Mouse (Mus musculus) adrenal gland, adult (tissue): ENCODE measurements around the gene Ms4a4a.
"Not testable (repeated sequence)": the region's sequence is repeated elsewhere in the genome, so short reads cannot be mapped to it uniquely, and the experiment has no call there.

Source experiments
- DNase-seq, 2 experiments: peaks; one replicate each; pipeline ENCODE4 v3.0.0; 2022 to 2023; ENCODE audit warnings: low spot score in 1 of 2; ENCODE audit not compliant: inconsistent age in 2 of 2

The Ms4a4a gene

DNA sequence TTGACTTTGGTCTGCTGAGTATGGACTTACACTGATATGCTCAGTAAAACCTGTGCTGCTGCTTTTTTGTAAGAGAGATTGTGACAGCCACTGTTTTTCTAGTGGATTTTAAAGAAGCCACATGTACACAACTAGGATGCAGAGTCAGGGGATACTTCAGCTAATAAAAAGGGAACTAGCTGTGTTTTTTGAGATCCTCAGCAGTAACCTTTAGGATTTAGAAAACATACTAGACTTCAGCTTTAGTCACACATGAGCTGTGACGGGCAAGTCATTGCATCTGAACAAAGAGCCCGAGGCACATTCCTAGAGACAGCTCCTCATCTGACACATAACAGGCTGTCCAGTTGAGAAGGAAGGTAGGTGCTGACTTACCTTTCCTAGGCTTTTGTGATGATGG, at the start of gene Ms4a4a:
TSS of gene Ms4a4a (plus strand) at position 251 of the 400 bp plus-strand sequence.
- no peak for DNase-seq

DNA sequence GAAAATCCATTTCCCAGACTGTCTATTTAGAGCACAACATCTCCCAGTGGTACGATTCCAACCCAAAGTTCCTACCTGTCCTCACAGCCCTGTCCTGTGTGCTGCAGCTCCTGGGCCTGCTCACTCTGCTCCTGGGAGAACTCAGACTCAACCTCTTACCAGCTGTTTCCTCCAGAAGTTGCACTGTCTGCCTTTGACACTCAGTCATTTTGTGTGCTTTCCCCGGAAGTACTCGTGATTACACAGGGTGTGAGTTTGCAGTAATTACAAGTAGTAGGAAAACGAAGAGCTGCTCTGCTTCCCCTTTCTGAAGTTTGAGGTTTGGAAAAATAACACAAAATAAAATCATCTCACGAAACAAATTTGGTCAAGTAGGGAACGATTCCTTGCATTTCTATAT, 39.4 kb upstream of the Ms4a4a start, which contains the start of gene Ms4a7:
TSS of gene Ms4a7 (minus strand) at position 215 of the 400 bp plus-strand sequence.
- DNase-seq: no peak

DNA sequence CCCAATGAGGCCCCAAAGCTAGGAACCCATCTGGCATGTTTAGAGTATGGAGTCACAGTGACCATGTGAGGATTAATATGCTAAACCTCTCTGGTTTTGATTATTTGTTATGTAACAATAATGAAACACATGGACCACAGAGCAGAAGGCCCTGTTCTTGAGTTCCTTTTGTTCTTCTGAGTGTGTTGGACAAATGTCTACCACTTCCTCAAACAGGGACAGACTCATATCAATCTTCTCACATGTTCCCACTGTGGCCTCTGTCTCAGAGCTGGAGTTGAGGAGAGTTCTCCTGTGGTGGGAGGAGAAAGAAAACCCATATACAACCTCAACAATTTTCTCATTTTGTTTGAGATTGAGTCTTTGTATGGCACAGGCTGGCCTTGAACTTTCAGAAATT, 32.2 kb upstream of the Ms4a4a start:
- no peak for DNase-seq

DNA sequence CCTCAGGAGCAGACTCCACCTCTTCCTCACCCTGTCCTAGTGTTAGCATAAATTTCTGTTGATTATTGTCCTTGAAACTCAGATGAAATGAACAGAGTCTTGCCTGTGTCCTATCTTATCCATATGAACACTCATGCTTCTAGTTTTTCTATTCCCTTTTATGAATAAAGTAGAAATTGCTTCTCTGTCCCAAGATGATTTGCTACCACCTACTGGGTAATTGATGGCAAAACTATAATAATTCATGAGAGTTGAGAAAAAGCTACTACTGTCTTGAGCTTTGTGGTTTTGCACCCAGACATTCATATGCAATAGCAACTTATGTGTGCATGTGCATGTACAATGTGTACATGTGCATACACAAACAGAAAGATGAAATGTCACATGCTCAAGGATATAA, 31.3 kb upstream of the Ms4a4a start:
- no peak for DNase-seq

DNA sequence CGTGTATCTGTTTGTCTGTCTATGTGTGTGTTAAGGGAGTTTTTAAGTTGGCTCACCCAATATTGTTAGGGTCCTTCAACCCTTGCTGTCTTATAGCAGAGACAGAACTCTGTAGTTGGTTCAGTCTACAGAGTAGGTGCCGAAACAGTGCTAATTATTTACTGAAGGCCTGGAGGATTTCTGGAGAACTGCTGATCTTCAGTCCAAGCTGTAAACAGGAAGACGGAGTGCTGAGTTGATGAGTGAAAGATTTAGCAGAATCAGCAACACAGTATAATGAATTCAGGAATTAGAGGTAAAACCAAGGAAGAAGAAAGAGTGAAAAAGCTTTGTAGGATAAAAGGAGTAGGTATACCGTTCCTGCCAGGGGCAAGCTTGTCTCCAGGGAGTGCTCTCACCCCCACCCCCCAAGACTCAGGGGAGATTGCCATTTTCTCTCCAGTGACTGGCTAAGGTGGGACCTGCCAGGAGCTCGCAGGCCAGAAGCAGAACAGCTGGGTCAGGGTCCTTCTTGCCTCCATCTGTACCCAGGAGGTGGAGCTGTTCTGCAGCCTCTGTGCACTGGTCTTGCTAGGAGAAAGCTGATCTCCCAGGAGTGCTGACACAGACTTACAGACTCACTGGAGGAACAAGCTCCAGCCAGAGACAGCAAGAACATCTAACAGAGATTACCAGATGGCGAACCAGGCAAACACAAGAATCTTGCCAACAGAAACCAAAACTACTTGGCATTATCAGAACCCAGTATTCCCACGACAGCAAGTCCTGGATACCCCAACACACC, 25.4 kb upstream of the Ms4a4a start:
- peak in 1 of 2 experiments; percentile 4 for DNase-seq

DNA sequence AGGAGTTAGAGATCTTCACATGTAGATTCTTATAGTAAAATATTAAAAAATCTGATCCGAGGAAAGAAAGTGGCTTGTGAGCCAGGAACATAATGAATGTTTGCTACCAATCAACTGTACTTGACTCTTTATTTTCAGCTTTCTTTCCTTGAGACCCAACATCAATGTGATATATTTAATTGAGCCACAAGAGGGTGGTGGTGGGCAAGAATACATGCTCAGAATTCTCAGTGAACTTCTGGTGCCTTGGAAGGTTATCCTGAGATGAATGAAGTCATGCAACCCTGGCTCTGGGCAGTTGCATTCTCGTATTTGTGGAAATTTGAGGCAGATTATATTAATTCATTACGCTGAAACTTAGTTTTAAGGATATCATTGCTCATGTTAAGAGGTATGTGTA, 23.4 kb upstream of the Ms4a4a start:
- no peak for DNase-seq

DNA sequence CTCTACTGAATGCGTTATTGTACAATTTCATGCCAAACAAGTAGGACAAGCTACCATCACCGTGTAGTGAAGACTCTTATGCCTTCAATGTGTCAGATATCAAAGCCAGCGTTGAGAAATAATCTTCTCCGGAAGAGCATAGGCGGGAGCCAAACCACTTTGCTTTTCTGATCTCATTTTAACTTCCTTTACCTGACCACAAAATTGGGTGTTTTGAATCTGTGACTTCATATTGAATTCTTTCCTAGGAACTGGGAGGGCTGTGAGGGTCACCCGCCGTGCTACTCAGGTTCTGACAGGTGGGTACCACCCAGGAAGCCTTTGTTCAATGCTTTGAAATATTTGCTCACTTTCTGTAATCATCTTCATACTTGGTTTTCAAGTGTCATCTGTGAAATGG, 19.6 kb upstream of the Ms4a4a start:
- no peak for DNase-seq

DNA sequence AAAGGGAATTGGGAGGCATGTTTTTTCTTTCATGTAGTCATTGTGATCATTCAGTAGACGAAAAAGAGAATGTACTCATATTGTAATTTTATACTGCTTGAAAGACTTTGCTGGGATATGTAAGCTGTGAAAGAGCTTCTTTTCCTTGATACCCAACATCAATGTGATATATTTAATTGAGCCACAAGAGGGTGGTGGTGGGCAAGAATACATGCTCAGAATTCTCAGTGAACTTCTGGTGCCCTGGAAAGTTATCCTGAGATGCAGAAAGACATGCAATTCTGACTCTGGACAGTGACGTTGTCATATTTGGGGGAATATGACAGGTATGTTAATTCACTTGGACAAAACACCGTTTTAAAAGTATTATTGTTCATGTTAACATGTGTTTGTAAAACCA, 15.2 kb upstream of the Ms4a4a start:
- DNase-seq: no peak

DNA sequence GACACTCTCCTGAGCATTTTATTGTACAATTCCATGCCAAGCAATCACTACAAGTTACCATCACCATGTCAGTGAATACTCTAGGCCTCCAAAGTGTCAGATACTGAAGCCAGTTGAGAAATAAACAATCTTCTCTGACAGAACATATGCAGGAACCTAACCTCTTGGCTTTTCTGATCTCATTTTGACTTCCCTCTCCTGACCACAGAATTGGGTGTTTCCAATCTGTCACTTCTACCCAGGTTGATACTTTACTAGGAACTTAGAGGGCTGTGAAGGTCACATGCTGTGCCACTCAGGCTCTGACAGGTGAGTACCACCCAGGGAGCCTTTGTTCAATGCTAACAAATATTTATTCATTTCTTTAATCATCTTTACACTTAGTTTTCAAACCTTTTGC, 13.3 kb upstream of the Ms4a4a start:
- DNase-seq: no peak

DNA sequence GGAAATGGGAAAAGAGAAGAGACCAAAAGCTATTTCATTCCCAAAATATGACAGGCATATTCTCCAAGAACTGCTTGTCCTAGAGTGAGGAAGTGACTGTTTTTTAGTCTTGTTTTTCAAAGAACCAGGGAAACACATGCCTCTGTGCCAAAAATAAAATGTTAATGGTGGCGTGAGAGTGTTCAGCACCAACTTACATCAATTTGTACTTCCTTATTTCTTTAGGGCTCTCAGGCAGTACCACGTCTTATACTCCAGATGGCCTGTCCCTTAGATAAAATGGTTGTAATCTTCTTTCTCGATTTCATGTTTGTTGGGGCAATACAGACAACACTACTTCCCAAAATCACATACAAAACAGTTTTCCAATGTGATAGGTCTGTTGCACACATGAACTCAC, 7.0 kb upstream of the Ms4a4a start:
- no peak for DNase-seq

DNA sequence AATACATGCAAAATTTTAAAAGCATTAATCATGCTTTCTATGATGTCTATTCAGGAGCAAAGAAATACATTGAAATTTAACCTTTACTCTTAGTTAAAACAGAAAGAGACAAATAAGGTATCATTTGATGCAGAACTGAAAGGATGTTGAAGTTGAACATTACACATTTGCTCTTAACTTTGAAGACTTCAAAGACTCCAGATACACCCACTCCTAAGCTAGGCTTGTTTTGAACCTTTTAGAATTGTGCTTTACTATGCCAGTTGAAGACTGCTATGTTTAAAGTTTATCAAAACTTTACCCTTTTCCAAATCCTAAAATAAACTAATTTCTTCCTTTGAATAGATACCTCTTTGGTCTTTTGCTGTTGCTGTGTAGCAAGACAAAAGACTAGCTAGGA, 4.1 kb upstream of the Ms4a4a start:
- no peak for DNase-seq

DNA sequence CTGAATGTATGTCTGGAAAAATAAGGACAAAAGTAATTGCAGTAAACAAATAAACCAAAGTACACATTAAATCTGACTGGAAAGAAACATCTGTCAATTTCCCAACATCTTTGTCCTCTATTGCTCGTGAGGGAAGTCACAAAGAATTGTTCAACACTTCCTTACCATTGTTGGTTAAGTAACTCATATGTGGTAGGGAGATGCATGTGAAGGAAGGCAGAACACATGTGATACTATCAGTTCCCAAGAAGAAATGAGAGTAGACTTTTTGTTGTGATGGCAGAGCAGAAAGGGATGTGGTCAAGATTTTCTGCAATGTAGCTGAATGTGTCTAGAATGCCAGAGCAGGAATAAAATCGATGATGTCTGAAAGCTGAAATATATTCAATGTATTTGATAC, 1.1 kb downstream of the Ms4a4a start:
- DNase-seq: no peak

DNA sequence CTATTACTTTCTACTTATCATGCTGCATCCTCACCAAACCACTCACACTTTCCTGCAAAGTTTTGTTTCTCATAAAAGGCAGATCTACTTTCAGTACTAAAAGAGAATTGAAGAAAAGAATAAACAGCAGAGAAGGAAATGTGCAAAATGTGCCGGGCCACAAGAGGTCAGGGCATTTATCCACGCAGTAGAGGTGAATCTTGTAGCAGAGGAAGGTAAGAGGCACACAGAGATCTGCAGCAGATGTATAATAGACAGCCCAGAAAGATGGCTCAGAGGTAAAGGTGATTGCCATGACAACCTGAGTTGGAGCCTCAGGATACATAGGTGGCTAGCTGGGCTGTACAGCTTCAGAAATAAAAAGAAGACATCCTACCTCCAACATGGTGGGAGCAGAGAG, 11.8 kb downstream of the Ms4a4a start:
- DNase-seq: no peak

DNA sequence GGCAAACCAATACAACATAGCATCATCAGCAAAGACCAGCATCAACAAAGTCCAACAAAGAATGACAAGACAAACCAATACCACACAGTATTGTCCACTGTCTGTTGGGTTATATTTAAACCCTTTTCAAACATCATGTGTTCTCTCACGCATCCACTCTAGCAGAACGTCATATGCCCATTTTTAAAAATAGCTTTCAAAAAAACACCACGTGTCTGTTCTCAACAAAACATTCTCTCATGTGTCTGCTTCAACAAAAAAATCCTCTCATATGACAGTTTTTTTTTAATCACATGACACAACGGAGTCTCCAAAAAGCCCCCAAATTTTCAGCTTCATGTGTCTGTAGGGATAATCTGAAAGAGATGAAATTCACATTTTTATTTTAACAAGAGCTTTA, 12.4 kb downstream of the Ms4a4a start:
- no peak for DNase-seq

DNA sequence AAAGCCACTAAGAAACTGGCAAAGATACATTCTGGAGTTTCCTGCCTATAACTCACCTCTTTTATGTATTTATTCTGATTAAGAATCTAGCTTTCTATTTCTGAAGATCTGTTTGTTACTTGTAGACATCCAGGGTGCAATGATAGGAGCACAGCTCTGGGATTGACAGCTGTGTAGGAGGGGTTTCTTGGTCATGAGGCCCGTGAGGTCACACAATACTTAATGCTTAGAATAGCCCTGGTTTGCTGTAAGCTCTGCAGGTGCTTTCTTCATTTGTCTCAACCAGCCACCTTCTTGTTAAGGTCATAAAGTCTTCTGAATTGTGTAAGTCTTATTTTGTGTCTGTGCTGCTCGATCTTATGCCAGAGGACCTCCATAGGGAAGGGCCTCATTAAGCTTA, 13.6 kb downstream of the Ms4a4a start:
- no peak for DNase-seq

DNA sequence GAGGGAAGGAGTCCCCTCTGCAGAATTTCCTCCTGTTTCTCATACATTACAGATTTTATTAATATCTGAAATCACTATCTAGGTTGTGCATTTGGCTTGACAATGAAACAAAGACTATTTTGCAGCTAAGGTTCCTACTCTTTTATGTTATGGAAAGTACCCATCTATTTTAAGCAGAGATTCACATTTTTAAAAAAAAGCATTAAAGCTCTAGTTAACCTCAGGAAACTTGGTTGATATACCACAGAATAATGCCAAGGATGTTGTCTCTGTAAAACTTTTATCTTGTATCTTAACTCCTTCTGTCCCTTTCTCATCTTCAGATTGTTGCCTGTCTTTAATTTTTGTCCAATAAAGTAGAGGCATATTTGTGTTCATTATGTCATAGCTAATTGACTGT, 20.4 kb downstream of the Ms4a4a start:
- DNase-seq: no peak

DNA sequence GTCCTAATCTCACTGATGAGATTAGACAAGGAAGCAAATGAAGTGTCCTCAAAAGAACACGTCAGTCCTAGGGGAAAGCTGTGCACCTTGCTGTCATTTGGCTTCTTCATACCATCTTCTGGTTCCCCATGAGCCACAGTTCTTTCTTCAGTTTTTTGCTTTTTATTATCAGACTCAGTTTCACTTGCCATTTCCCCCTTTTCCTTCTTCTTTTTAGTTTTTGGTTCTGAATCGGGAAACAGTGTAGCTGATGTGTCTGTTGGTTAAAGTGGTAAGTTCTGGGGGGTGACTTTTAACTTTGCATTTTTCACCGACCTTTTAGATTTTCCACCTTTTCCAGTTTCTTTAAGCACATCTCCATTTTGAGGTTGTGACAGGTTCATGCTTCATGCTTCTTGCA, 29.2 kb downstream of the Ms4a4a start, which contains the start of gene Ms4a4c:
TSS of gene Ms4a4c (plus strand) at position 244 of the 400 bp plus-strand sequence.
- DNase-seq: no peak

DNA sequence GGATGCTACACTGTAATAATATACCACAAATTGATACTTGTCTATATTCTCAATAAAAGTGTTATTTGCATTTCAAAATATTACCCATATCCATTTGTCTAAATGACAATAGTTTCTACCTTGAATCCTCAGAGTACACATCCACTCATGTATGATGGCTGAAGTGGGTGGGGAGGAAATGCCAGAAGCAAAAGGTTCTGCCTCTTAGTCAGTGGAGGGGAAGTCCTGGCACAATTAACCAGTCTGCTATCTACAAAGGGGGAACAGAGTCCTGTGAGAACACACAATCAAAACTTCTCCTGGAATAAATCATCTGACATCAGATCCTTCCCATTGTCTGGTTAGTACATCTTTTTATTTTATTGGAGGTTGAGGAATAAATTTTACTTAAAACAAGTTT, 32.1 kb downstream of the Ms4a4a start:
- DNase-seq: no peak

DNA sequence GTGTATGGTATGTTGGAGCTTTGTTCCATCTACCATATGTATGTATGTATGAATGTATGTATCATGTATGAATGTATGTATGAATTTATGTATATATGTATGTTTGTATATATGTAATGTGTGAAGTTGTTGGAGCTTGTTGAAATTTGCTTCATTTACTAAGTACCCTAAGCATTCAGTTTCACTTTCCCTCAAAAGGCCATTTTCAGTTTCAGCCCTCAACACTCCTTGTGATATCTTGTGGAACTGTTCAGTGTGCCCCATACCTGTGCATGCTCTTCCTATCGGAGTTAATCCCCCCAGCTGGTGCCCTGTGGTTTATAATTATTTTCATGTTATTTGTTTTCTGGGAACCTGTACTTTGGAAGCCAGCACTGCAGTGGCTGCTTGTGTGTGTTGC, 33.3 kb downstream of the Ms4a4a start:
- no peak for DNase-seq

DNA sequence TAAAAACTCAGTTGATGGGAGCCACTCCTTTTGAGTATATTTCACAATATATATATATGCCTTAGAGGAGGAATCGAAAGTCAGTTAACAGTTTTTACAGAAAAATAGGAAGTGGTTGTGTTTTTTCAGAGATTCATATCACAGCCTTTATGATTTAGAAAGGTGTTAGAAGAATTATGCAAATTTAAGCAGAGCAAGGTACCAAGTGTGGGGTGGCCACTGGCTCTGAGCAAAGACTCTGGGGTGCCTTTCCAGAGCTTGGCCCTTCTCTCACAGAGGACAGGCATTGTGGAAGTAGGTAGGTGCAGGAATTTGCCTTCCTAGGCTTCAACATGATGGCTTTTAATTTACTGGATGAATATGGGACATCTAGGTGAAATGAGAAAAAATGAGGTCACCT, 36.3 kb downstream of the Ms4a4a start:
- no peak for DNase-seq

DNA sequence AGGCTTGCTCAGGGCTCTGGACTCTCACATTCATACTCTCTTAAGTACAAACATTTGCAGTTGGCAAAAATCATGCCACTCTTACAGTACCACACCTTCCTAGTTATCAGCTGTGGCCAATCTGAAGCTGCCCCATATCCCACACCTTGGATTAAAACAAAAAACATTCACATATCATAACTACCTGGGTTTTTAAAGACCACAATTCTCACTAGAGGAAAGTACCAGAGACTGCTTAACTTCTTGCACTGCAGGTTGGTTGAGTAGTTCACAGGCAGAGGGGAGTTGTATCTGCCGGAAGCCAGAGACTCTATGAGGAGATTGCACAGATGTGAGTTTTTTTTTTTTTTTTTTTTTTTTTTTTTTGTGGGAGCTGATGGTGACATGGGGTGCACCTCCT, 38.8 kb downstream of the Ms4a4a start:
- no peak for DNase-seq

DNA sequence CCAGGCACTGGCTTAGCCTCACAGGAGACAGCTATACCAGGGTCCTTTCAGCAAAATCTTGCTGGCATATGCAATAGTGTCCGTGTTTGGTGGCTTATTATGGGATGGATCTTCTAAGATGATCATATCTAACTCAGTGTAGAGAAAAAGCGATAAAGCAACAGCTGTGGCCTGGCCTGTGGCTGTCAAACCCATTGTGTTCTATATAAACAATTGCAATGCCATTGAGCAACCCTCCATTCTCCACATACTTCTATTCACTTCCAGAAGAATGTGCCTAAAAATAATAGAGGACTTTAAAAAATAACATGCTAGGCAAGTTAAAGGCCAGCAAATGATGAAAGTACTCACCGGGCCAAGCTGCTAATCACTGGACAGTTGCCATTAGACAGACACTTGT, 40.3 kb downstream of the Ms4a4a start:
- no peak for DNase-seq

DNA sequence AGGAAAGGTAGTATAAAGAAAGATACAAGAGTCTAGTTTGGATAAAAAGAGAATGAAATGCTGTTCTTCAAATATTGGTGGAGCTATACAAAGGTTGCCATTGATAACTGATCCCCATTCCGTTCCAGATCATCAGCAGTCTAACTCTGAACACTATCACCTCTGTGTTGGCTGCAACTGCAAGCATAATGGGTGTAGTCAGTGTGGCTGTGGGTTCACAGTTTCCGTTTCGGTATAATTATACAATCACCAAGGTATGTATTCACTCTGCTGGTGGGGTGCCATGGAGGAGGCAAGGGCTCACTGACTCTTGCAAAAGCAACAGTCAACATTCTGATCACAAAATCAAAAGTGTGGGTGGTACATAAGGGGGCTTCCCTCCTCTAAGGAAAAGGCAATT, 43.5 kb downstream of the Ms4a4a start:
- not testable (repeated sequence) for DNase-seq
